Mouse (Mus musculus): ENCODE data around the gene Gm45837.

- TF ChIP-seq CTCF (IDR thresholded peaks at IDR 0.05; ENCODE audit: low read depth) = no peak
- TF ChIP-seq EP300 (IDR thresholded peaks at IDR 0.05; ENCODE audit: low read depth) = no peak
These were observed 90.5 kb downstream of the Gm45837 start for GRCm38 (mm10) chr7:101501236-101501635.

Measured in liver, embryonic 14.5 days (tissue).